Mouse (Mus musculus) frontal cortex, postnatal 25 days (tissue): ENCODE measurements around the gene Stk35.

ENCODE experiments used
- DNase-seq, 2 experiments: peaks; one replicate each; pipeline ENCODE4 v3.0.0; 2022; ENCODE audit warnings: low spot score in 2 of 2

The Stk35 gene

GRCm38 (mm10) chr2:129800271-129800903 is at the start of gene Stk35:
Stk35 (plus strand) TSS chr2:129800517.
- peak; percentile 68 to 75 for DNase-seq

DNA sequence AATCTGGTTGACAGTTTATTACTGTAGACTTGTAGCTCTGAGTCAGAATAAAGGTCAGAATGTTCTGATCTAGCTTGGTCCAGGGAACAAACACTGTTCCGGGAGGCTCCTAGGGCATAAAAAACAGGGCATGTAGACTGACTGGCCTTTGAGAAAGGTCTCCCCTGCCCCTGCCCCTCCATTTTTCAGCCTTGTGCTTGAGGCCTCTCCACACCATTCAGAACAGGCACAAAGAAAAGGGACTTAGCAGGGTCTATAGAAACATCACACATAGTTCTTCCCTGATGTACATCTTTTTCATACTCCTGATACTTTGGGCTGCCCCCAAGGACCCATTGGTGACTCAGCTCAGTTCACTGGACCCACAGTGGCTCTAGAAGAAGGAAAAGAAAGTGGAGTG is 18.3 kb upstream of the Stk35 start:
- DNase-seq, result no peak

GRCm38 (mm10) chr2:129796501-129796900 is 3.8 kb upstream of the Stk35 start:
- no peak for DNase-seq

DNA sequence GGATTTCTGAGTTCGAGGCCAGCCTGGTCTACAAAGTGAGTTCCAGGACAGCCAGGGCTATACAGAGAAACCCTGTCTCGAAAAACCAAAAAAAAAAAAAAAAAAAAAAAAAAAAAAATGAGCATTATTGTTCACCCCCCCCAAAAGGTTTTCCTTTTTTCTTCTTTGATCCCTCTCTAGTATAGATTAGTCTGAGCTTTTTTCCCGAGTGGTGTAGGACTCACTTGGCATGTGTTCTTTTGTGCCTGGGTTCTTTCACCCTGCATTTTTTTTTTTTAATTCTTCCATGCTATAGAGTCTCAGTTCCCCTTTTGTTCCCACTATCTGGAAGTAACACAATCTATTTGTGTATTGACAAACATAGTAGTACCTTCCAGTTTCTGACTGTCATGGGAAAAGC is 2.6 kb upstream of the Stk35 start:
- no peak for DNase-seq

- no peak for DNase-seq
Observed at GRCm38 (mm10) chr2:129798410-129798809, 1.9 kb upstream of the Stk35 start.

DNA sequence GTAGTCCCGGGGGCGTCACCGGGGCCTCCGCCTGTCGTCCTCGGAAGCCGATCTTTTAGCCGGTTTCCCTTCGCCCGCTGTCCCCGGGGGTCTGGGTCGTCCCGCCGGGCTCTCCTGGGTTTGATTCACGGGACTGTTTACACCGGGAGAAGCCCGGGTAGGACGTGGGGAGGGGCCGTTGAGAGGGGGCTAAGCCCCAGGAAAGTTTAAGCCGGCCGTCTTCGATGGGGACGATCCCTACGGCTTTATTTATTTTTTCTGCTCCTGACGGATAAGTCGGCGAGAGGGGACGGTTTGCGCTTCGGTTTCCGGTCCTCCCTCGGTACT is 550 bp downstream of the Stk35 start:
- no peak for DNase-seq

DNA sequence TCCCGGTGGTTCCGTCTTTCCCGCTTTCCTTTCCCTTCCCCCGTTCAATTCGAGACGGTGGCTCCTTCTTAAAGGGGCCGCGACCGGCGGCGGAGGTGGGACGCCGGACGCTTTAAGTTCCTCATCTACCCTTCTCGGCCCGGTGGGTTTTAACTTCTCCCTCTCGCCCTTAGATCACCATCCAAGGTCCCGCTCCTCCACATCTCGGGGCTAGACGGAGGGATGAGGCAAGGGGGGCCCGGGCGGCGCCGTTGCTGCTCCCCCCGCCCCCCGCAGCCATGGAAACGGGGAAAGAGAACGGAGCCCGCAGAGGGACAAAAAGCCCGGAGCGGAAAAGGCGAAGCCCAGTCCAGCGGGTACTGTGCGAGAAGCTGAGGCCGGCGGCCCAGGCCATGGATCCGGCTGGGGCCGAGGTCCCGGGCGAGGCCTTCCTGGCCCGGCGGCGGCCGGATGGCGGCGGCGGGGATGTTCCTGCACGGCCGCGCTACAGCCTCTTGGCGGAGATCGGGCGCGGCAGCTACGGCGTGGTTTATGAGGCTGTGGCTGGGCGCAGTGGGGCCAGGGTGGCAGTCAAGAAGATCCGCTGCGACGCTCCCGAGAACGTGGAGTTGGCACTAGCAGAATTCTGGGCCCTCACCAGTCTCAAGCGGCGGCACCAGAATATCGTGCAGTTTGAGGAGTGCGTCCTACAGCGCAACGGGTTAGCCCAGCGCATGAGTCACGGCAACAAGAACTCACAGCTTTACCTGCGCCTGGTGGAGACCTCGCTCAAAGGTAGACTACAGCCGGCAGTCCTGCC is 1.1 kb downstream of the Stk35 start:
- peak; percentile 93 to 94 for DNase-seq

- no peak for DNase-seq
Observed at GRCm38 (mm10) chr2:129805486-129805885, 5.2 kb downstream of the Stk35 start.

DNA sequence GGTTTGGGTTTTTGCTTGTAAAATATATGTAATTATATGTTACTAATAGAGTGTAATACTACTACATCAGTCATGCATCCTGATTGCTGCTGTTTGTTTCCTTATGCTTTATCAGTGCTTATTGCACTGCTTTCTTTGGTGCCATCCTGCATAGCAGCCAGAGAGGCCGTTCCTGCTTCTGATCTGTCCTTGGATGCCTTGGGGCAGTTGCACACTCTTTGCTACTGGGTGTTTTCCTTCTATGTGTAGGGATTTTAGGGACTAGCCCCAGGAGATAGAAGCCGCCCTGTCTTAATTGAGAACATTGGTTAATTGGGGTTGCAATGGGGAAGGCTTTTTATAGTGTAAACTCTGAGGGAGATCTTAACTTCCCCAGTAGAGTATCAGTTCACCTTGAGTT is 6.2 kb downstream of the Stk35 start:
- no peak for DNase-seq

- DNase-seq, result no peak
Observed at GRCm38 (mm10) chr2:129810563-129810962, 10.2 kb downstream of the Stk35 start.

DNA sequence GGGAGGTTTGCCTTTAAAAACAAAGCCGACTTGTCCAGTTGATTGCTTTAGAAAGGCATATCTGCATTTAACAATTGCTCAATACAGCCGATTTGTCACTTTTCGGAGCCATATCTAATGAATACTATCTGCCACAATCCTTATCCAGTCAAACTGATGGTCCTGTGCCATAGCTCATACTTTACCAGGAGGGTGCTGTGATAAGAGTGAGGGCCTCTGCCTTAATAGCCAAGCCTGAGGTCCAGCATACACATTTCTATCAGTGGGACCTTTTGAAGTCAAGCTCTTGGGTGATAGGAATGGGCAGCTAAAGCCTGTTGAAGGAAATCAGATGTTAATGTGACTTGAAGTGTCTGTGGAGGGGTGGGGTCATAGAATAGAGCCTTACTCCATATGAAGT is 13.7 kb downstream of the Stk35 start:
- DNase-seq, result no peak

DNA sequence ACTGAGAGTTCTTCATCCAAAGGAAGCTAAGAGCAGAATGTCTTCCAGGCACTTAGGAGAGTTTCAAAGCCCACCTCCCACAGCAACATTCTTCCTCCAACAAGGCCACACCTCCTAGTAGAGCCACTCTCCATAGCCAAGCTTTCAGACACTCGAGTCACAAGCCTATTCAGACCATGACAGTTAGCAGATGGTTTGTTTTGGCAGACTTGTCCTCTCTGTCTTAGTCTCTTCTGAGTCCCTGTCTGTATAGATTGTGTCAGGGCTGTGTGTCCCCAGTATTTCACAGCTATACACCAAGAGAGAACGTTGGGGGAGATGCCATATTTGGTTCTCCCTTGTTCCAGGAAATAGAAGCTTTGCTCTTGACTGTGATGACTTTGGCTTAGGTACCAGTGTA is 14.8 kb downstream of the Stk35 start:
- no peak for DNase-seq

DNA sequence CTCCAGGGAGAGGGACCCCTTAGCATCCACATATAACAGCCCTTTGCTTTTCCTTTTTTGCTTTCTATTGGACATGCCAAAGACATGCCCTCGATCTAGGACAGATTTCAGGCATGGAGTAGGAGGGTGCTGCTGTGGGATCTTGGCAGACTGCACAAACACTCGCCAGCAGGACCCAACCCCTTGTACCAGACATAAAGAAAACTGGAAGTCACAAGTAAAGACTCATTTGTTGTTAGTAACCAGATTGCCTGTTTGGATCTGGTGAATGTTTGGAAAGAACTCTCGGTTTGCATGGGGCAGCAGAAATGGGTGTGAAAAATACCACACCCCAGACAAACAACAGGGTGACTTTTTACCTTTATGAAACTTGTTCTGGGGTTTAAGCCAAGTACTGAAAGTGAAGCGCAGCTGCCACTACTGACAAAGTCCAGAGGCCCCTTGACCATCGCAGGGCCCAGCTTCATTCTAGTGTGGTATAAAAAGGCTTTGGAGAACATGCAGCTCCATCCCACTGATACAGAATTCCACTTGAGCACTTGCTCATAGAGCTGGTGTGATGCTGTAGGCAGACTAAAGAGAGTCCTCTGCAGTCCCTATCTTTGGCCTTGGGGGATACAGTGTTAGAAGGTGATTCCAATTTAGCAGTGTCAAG is 17.4 kb downstream of the Stk35 start:
- no peak for DNase-seq

- no peak for DNase-seq
Observed at GRCm38 (mm10) chr2:129818868-129819267, 18.6 kb downstream of the Stk35 start.

GRCm38 (mm10) chr2:129819531-129819930 is 19.2 kb downstream of the Stk35 start:
- DNase-seq, result no peak

DNA sequence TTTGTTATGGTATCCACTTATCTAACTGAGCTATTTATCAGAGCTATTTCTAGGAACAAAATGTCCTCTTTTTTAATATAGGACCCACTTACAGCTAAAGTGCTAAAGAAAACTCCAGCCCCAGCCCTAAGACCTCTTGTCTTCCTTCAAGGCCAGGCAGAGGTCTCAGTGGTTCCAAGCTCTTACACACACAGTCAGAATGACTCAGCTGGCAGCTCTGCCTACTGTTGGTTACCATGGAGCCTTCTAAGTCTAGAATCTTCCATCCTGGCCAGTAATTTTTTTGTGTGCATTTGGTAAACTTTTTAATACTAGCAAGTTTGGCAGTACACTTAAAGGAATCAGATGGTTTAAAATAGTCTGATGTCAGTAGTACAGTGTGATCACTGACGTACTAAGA is 19.6 kb downstream of the Stk35 start:
- no peak for DNase-seq

DNA sequence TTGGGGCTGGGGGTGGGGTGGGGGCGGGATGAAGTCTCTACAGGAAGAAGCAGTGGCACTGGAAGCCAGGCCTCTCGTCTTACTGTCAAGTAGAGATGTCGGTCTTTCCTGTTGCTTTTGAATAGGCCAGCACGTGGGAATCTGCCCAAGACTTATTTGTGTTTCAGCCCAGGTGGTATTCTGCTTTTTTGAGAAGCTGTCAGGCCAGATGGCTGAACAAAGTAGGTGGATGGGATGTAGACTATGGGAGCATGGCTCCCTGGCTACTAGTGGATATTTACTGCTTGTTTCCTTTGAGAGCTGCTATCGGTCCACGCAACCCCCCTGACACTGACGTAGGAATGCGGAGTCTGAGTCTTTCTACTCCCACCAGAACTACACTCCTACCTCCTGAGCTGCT is 20.7 kb downstream of the Stk35 start:
- no peak for DNase-seq

GRCm38 (mm10) chr2:129821568-129821967 is 21.3 kb downstream of the Stk35 start:
- DNase-seq, result no peak

- no peak for DNase-seq
Observed at GRCm38 (mm10) chr2:129823310-129823709, 23.0 kb downstream of the Stk35 start.

DNA sequence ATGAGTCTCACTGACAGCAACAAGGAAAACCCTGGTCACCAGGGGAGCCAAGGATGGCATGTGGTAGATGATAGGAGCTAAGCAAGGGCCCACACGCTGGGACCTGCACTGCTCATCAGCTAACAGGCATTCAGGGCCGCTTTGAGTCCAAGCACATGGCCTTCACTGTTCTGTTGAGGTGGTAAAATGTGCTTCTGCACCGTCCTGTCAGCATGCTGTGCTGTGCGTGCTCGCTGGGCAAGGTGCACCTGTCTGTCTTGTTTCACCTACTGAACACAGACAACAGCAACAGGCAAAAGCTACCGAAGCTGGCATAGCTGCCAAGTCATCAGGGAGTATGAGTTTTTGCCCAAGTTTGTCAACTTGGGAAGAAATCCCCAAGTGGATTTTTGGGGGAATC is 23.9 kb downstream of the Stk35 start:
- DNase-seq, result no peak

- no peak for DNase-seq
Observed at GRCm38 (mm10) chr2:129826141-129826540, 25.8 kb downstream of the Stk35 start.

- DNase-seq, result no peak
Observed at GRCm38 (mm10) chr2:129832993-129833392, 32.7 kb downstream of the Stk35 start.

DNA sequence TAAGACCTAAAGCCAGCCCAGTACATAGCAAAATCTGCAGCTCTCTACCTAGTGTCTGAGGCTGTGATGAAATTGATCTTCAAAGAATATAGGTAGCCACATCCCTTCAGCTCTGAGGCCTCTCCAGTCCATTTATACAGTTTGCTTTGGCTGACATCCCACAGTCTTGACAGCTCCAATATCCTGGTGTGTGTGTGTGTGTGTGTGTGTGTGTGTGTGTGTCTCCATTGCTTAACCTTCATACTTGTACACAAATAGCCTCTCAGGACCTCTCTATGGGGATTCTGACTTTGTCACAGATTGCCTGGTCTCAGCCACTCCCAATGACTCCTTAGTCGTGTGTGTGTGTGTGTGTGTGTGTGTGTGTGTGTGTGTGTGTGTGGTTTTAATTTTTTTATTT is 33.9 kb downstream of the Stk35 start:
- no peak for DNase-seq
